Mouse (Mus musculus): ENCODE measurements around the gene St6galnac6. TPM values are rescaled to one million over a fixed set of nuclear protein-coding genes. Genes with fewer than 3 reads are reported as not detected.

Gene St6galnac6
- total RNA-seq, 1 experiment from 2014 or later, result 56.0 TPM

Small RNAs within 50 kb of the gene (microRNA-seq; reads per million reads assigned to microRNA genes)
- gene Mir1954, result 0 reads per million in 2 experiments

Other genes starting within 250 kb of the St6galnac6 start
- gene Ciz1, start 247.4 kb upstream of the St6galnac6 start, total RNA-seq (2021), result 85.5 and 107 TPM in 2 replicates
- gene Dnm1, start 246.4 kb upstream of the St6galnac6 start, total RNA-seq (2021), result 13.1 and 20.4 TPM in 2 replicates
- 173 and 191 TPM in 2 replicates for gene 1110008P14Rik, start 217.8 kb upstream of the St6galnac6 start, total RNA-seq (2021)
- 1.0 and 1.5 TPM in 2 replicates for gene Lcn2, start 211.5 kb upstream of the St6galnac6 start, total RNA-seq (2021)
- 49.8 and 51.8 TPM in 2 replicates for gene Ptges2, start 203.8 kb upstream of the St6galnac6 start, total RNA-seq (2021)
- gene Naif1, start 149.3 kb upstream of the St6galnac6 start, total RNA-seq (2021), result 5.5 and 5.6 TPM in 2 replicates
- gene Slc25a25, start 148.3 kb upstream of the St6galnac6 start, total RNA-seq (2021), result 16.4 and 28.0 TPM in 2 replicates
- gene Fam102a, start 64.4 kb upstream of the St6galnac6 start, total RNA-seq (2021), result 32.3 and 35.5 TPM in 2 replicates
- gene Dpm2, start 28.9 kb upstream of the St6galnac6 start, total RNA-seq (2021), result 63.7 and 66.8 TPM in 2 replicates
- not detected in 2 replicates for gene Pip5kl1, start 24.9 kb upstream of the St6galnac6 start, total RNA-seq (2021)
- gene 9430097D07Rik, start 24.0 kb upstream of the St6galnac6 start, total RNA-seq (2021), result not detected in 2 replicates
- gene St6galnac4, start 12.6 kb upstream of the St6galnac6 start, total RNA-seq (2021), result 8.8 and 9.4 TPM in 2 replicates
- 43.4 and 61.9 TPM in 2 replicates for gene Ak1, start 22.0 kb downstream of the St6galnac6 start, total RNA-seq (2021)
- 105 and 106 TPM in 2 replicates for gene Eng, start 46.9 kb downstream of the St6galnac6 start, total RNA-seq (2021)
- 12.5 and 15.4 TPM in 2 replicates for gene Fpgs, start 104.4 kb downstream of the St6galnac6 start, total RNA-seq (2021)
- gene Cdk9, start 113.4 kb downstream of the St6galnac6 start, total RNA-seq (2021), result 83.6 and 96.8 TPM in 2 replicates
- 14.3 and 23.7 TPM in 2 replicates for gene Sh2d3c, start 121.3 kb downstream of the St6galnac6 start, total RNA-seq (2021)
- not detected in 2 replicates for gene 6330409D20Rik, start 141.3 kb downstream of the St6galnac6 start, total RNA-seq (2021)
- 24.7 and 30.8 TPM in 2 replicates for gene Tor2a, start 157.5 kb downstream of the St6galnac6 start, total RNA-seq (2021)
- gene Ttc16, start 175.9 kb downstream of the St6galnac6 start, total RNA-seq (2021), result 0.15 and 0.24 TPM in 2 replicates
- 5.7 and 5.9 TPM in 2 replicates for gene Ptrh1, start 176.1 kb downstream of the St6galnac6 start, total RNA-seq (2021)
- not detected in 2 replicates for gene Cfap157, start 184.7 kb downstream of the St6galnac6 start, total RNA-seq (2021)
- gene Stxbp1, start 247.5 kb downstream of the St6galnac6 start, total RNA-seq (2021), result 15.6 and 22.2 TPM in 2 replicates